Mouse (Mus musculus): ENCODE measurements at regions not wholly inside any gene's neighbourhood (a gene's known extent, or its start where the extent isn't known, plus 50 kb on each side); places are given as distances from the start of the nearest gene placed in this dataset.

- ATAC-seq (replicated peaks; ENCODE audit: poor library complexity): no peak
Measured at GRCm38 (mm10) chr9:122437464-122437863, 86.1 kb downstream of the Abhd5 start.

GRCm38 (mm10) chr9:122446387-122447105, 95.1 kb downstream of the Abhd5 start:
- ATAC-seq (replicated peaks; ENCODE audit: poor library complexity): no peak

DNA sequence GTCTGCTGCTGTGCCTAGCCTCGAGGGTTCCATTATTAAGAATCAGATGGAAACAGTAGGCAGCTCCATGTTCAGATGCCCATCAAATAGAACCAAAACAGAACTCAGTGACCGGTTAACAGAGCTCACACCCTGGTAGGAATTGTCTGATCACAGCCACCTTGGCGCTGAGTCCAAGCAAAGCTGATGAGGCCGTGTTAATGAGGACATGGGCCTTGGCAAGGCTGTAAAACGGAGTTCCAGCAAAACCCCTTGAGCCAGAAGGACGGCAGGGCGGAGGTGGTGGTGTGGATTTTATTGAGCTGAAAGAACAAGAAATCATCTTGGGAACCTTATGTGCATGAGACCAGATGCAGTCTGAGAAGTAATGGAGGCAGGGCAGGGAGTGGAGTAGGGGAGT, 96.2 kb downstream of the Abhd5 start:
- ATAC-seq (replicated peaks; ENCODE audit: poor library complexity): no peak

- ATAC-seq (replicated peaks; ENCODE audit: poor library complexity): no peak
Measured at GRCm38 (mm10) chr9:122448342-122448741, 96.9 kb downstream of the Abhd5 start.

- no peak for ATAC-seq (replicated peaks; ENCODE audit: poor library complexity)
Measured at GRCm38 (mm10) chr9:122450524-122450923, 99.1 kb downstream of the Abhd5 start.

- no peak for ATAC-seq (replicated peaks; ENCODE audit: poor library complexity)
Measured at GRCm38 (mm10) chr9:122455301-122455700, 103.9 kb downstream of the Abhd5 start.

GRCm38 (mm10) chr9:122455779-122456178, 104.4 kb downstream of the Abhd5 start:
- no peak for ATAC-seq (replicated peaks; ENCODE audit: poor library complexity)

DNA sequence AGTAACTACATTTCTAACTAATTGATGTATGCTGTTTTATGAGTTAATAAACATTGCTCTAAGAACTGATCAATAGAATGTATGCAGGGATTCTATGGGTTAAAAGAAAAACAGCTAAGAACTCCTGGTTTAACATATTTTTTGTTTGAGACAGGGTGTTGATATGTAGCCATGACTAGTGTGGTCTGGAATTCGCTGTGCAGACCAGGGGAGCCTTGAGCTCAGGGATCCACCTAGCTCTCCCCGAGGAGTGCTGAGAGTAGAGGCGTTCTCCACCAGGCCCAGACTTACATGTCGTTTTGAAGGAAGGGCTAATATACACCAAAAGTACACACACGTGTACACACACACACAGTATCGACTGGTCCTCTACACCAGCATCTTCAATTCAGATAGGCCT, 108.1 kb downstream of the Abhd5 start:
- ATAC-seq (replicated peaks; ENCODE audit: poor library complexity): no peak

GRCm38 (mm10) chr9:122471539-122471938, 120.1 kb downstream of the Abhd5 start:
- 0 out of 2 replicates have a peak, but pooled peaks have one; percentile 54 for ATAC-seq (replicated peaks; ENCODE audit: poor library complexity)

GRCm38 (mm10) chr9:122476356-122476755, 124.9 kb downstream of the Abhd5 start:
- 0 out of 2 replicates have a peak, but pooled peaks have one; percentile 52 for ATAC-seq (replicated peaks; ENCODE audit: poor library complexity)

GRCm38 (mm10) chr9:122487001-122487400, 135.6 kb downstream of the Abhd5 start:
- ATAC-seq (replicated peaks; ENCODE audit: poor library complexity): no peak

DNA sequence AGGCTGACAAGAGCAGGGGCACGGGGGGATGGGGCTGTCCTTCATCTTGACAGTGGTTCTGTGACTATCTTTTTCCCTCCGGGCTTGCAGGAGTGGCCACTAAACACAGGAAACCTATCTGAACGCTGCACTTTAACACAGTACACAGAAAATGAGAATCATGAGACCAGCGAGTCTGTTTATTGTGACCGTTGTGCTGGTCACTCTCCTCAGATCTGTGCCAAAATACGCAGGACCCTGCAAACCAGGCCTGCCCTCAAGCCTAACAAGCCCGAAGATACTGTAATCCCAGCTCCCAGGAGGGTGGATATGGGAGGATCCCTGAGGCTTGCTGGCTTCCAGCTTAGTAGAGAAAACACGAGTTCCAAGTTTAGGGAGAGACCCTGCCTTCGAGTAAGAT, 143.3 kb downstream of the Abhd5 start:
- ATAC-seq (replicated peaks; ENCODE audit: poor library complexity): no peak

- ATAC-seq (replicated peaks; ENCODE audit: poor library complexity): no peak
Measured at GRCm38 (mm10) chr9:122496482-122496985, 145.1 kb downstream of the Abhd5 start.

DNA sequence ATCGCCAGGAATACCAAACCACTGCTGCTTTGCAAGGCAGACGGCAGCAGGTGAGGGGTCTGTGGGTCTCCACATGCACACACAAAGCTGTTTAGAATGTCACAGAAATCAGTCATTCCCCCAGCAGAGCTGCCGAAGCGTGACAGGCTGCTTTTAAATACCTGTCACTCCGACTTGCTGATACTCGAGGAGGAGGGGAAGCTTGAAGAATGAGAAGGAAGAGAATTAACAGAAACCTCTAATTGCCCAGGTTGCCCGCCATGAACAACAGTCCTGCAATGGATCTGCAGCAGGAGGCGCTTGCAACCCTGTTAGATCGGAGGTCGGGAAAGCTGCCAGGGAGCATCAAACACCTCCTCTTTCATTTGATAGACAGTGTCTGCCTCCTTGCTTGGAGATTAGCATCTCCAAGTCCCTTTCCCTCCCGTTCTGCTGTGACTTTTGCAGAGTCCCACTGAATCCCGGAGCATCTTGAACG, 150.5 kb downstream of the Abhd5 start:
- no peak for ATAC-seq (replicated peaks; ENCODE audit: poor library complexity)

GRCm38 (mm10) chr9:122521569-122521968, 170.2 kb downstream of the Abhd5 start:
- ATAC-seq (replicated peaks; ENCODE audit: poor library complexity): no peak

GRCm38 (mm10) chr9:122525621-122526055, 174.2 kb downstream of the Abhd5 start:
- no peak for ATAC-seq (replicated peaks; ENCODE audit: poor library complexity)

DNA sequence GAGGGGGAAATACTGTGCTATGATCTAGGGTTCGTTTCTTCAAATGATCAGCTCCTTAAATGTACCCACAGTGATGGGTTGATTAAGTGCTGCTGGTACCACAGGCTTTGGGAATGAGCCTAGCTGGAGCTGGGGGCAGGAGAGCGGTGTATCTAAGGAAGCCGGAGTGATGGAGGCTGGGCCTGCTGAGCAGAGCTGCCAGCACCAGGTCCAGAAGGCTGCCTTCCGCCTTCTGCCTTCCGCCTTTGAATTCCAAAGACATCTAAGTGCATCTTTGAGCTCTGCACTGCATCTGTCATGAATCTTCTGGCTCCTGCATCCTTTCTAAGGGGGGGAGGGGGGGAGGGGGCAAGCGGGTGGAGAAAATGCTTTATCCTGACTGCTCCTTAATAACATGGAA, 176.9 kb downstream of the Abhd5 start:
- no peak for ATAC-seq (replicated peaks; ENCODE audit: poor library complexity)

DNA sequence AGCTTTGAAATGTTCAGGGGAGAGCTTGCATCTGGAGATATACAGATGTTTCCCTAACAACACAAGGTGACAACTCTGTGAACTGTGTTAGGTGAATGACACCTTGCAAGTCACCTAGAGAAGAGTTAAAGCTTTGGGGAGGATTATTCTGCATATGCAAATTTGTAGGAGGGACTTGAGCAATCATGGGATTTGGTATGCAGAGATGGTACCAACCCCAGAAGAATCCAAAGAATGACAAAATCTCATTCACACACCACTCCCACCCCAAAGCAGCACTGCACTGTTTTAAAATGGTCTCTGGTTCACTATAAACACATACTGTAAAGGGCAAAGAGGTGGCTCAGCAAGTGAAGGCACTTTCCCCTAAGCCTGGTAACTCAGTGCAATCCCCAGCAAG, 178.3 kb downstream of the Abhd5 start:
- no peak for ATAC-seq (replicated peaks; ENCODE audit: poor library complexity)

- no peak for ATAC-seq (replicated peaks; ENCODE audit: poor library complexity)
Measured at GRCm38 (mm10) chr9:122531806-122532205, 180.4 kb downstream of the Abhd5 start.

DNA sequence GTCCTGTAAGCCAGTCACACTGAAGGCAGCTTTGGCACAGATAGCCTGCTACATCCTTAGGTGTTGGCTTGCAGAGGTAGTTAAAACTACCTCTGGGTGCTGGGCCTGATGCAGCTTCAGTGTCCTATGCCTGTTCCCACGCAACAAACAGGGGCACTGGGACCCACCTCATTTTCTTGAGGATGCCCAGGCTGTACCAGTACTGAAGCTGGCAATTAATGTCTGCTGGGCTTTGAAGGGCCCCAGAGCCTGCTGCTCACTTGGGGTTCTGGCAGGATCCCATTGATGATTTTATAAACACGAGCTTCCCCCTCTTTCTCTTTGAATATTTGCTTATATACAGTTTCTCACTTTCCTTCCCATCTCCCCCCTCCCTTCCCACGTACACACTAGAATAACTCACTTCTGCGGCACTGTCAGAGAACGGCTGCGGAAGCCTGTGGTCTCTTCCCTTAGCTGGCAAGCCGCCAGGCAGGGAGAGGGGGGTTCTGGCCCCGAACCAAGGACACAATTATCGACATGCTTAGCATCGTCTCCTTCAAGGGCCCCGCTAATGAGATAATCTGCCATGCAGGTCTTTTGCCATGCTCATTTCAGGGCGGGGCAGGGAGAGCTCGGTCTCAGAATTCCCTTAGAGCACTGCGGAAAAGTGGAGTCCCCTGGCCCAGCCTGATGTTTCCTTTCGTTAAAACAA, 182.9 kb downstream of the Abhd5 start:
- ATAC-seq (replicated peaks; ENCODE audit: poor library complexity): no peak

- no peak for ATAC-seq (replicated peaks; ENCODE audit: poor library complexity)
Measured at GRCm38 (mm10) chr9:122534965-122535364, 183.6 kb downstream of the Abhd5 start.

DNA sequence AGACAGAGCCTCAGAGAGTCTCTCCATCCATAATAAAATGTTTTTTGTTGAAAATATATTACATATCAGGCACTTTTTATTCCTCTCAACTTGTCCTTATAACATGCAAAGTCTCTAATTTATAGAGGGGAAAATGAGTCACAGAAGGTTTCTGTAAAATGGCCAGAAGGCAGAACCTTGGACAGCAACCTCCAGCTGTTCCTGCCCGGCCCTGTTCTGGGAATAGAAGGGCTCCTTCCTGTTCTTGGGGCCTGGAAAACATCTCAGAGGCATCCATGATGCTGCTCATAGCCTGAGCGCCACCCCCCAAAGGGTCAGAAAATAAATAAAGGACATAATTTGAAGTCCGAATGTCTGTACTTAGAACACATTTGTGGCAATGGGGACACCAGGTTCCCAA, 188.7 kb downstream of the Abhd5 start:
- no peak for ATAC-seq (replicated peaks; ENCODE audit: poor library complexity)
